Mouse (Mus musculus) thymus, adult 2 months (tissue): ENCODE results near the gene Card9. TPM values are rescaled to one million over a fixed set of nuclear protein-coding genes. Genes with fewer than 3 reads are reported as not detected.
A peak's percentile ranks its signal among the peaks of the same experiment; 100 is the strongest.
"Not testable (repeated sequence)": the region's sequence is repeated elsewhere in the genome, so short reads cannot be mapped to it uniquely, and the experiment has no call there.

Source experiments
- DNase-seq: peaks from one replicate; pipeline ENCODE4 v3.0.0; 2021
- H3K27ac ChIP-seq: fragments of 200-500 bp; 2 replicates; pipeline ENCODE4 v1.5.1; 2012; ENCODE audit warnings: low read length, control low read depth; ENCODE audit not compliant: control insufficient read depth, insufficient read depth
- H3K27me3 ChIP-seq: fragments of 200-500 bp; 2 replicates; pipeline ENCODE4 v1.6.1; 2012; ENCODE audit warnings: mild to moderate bottlenecking, low read length, moderate library complexity, mixed read lengths; ENCODE audit not compliant: control insufficient read depth, insufficient read depth
- H3K36me3 ChIP-seq: fragments of 200-500 bp; 2 replicates; pipeline ENCODE4 v1.6.1; 2012; ENCODE audit warnings: mild to moderate bottlenecking, low read length, moderate library complexity; ENCODE audit not compliant: control insufficient read depth, insufficient read depth
- H3K4me1 ChIP-seq: fragments of 200-500 bp; replicated peaks from 2 replicates; pipeline ENCODE4 v1.6.1; 2012; ENCODE audit warnings: low read length; ENCODE audit not compliant: control insufficient read depth, insufficient read depth
- H3K4me3 ChIP-seq: fragments of 200-500 bp; 2 replicates; pipeline ENCODE4 v1.5.1; 2012; ENCODE audit warnings: mild to moderate bottlenecking, low read length, control low read depth, moderate library complexity; ENCODE audit not compliant: control insufficient read depth, insufficient read depth
- CTCF ChIP-seq: fragments of 200-500 bp; IDR thresholded peaks from 2 replicates; pipeline ENCODE4 v1.5.1; 2012; ENCODE audit warnings: mild to moderate bottlenecking, control low read depth, low read length, moderate library complexity, borderline replicate concordance; ENCODE audit not compliant: control insufficient read depth, poor library complexity, insufficient read depth; ENCODE audit errors: extremely low read depth
- POLR2A ChIP-seq: fragments of 200-500 bp; IDR thresholded peaks from 2 replicates; pipeline ENCODE4 v1.6.1; 2012; ENCODE audit warnings: mild to moderate bottlenecking, low read length, control low read depth, moderate library complexity; ENCODE audit not compliant: control insufficient read depth, poor library complexity, insufficient read depth; ENCODE audit errors: extremely low read depth
- WGBS: fragments of 180-500 bp; shearing (Covaris S2); methylation state at CpG from one replicate; pipeline ENCODE4 v1.1.7; 2018; 5-methylcytosine and 5-hydroxymethylcytosine counted together
- polyA plus RNA-seq: library from polyadenylated mRNA; depleted of rRNA; stranded (reverse); fragments of >200 nt; gene quantifications from 2 replicates; pipeline ENCODE4 v1.2.3, GENCODE M21; 2012

Gene Card9
- polyA plus RNA-seq, 1 experiment, result 51.0 TPM

GRCm38 (mm10) chr2:26388682-26389153 is 28.0 kb upstream of the Card9 start:
- no peak for DNase-seq
- Histone ChIP-seq H3K4me3 (peak overlapping the region; percentile 86), H3K27me3 (no peaks in the 10 kb centered on the region), H3K27ac (no peak overlapping the region), H3K36me3 (peaks cover 56% of the 10 kb centered on the region), H3K4me1 (peaks cover 16% of the 10 kb centered on the region)
- TF ChIP-seq CTCF (no peak), POLR2A (no peak)
- WGBS, result under 1% methylated on average over 45 of the region's 45 CpGs

- WGBS, result 60% methylated on average over 3 of the region's 3 CpGs
- H3K36me3 ChIP-seq, result peaks cover 50% of the 10 kb centered on the region
- H3K27me3 ChIP-seq, result no peaks in the 10 kb centered on the region
- H3K4me1 ChIP-seq, result peaks cover 16% of the 10 kb centered on the region
- TF ChIP-seq POLR2A (no peak), CTCF (no peak)
- H3K27ac ChIP-seq, result no peak overlapping the region
- no peak overlapping the region for H3K4me3 ChIP-seq
- no peak for DNase-seq
Measured at GRCm38 (mm10) chr2:26387713-26388112, 27.0 kb upstream of the Card9 start.

- not testable (repeated sequence) for H3K4me1 ChIP-seq, H3K27me3 ChIP-seq, DNase-seq, H3K27ac ChIP-seq
- Histone ChIP-seq H3K36me3 (peaks cover 32% of the 10 kb centered on the region), H3K4me3 (peak overlapping the region; percentile 60)
- 34% methylated on average over 6 of the region's 6 CpGs for WGBS
Measured at GRCm38 (mm10) chr2:26380871-26381270, 20.2 kb upstream of the Card9 start.

GRCm38 (mm10) chr2:26380131-26380771 is 19.5 kb upstream of the Card9 start, which contains the start of gene Snapc4:
Snapc4 (minus strand) TSS chr2:26380653.
- peak; percentile 87 for DNase-seq
- peaks cover 4% of the 10 kb centered on the region for H3K4me1 ChIP-seq
- no peaks in the 10 kb centered on the region for H3K27me3 ChIP-seq
- H3K4me3 ChIP-seq, result peak within 1 kb of the TSS; percentile 60
- TF ChIP-seq POLR2A, result no peak
- no peak; the same call in 1 of the 2 replicates for TF ChIP-seq CTCF
- no peak within 1 kb of the TSS for H3K27ac ChIP-seq
- H3K36me3 ChIP-seq, result peaks cover 26% of the 10 kb centered on the region
- under 1% methylated on average over 38 of the region's 38 CpGs for WGBS

GRCm38 (mm10) chr2:26372396-26372795 is 11.7 kb upstream of the Card9 start:
- Histone ChIP-seq H3K36me3 (peaks cover 32% of the 10 kb centered on the region), H3K27me3 (no peaks in the 10 kb centered on the region), H3K27ac (no peak overlapping the region), H3K4me1 (no peaks in the 10 kb centered on the region), H3K4me3 (no peak overlapping the region)
- 95% methylated on average over 8 of the region's 8 CpGs for WGBS
- TF ChIP-seq CTCF (no peak), POLR2A (no peak)
- no peak for DNase-seq

- Histone ChIP-seq H3K36me3 (peaks cover 30% of the 10 kb centered on the region), H3K4me1 (no peaks in the 10 kb centered on the region), H3K27me3 (no peaks in the 10 kb centered on the region), H3K27ac (no peak overlapping the region), H3K4me3 (no peak overlapping the region)
- TF ChIP-seq POLR2A (no peak), CTCF (no peak)
- DNase-seq, result no peak
- 95% methylated on average over 1 of the region's 1 CpGs for WGBS
Measured at GRCm38 (mm10) chr2:26368572-26368971, 7.9 kb upstream of the Card9 start.

GRCm38 (mm10) chr2:26367911-26368310 is 7.2 kb upstream of the Card9 start:
- H3K4me3 ChIP-seq, result no peak overlapping the region
- no peak for DNase-seq
- TF ChIP-seq POLR2A, result no peak
- no peak for TF ChIP-seq CTCF
- no peaks in the 10 kb centered on the region for H3K4me1 ChIP-seq
- no peaks in the 10 kb centered on the region for H3K27me3 ChIP-seq
- H3K36me3 ChIP-seq, result peaks cover 25% of the 10 kb centered on the region
- 96% methylated on average over 6 of the region's 6 CpGs for WGBS
- no peak overlapping the region for H3K27ac ChIP-seq
